Mouse (Mus musculus): ENCODE measurements around the gene Magi1.
A peak's percentile ranks its signal among the peaks of the same experiment; 100 is the strongest.

The Magi1 gene

DNA sequence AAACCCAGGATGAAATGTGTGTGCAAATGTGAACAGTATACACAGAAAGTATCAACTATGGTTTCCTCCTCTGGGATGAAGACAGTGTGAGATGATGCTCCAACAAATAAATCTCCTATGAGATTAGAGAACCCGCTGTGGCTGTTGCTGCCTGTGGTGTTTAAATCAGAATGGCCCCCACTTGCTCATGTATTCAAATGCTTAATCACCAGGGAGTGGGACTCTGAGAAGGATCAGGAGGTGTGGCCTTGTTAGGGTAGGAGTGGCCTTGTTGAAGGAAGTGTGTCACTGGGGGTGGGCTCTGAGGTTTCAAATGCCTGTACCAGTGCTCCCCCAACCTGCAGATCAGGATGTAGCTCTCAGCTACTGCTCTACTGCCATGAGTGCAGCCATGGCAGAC is 410.2 kb downstream of the Magi1 start:
- no peak for DNase-seq

DNA sequence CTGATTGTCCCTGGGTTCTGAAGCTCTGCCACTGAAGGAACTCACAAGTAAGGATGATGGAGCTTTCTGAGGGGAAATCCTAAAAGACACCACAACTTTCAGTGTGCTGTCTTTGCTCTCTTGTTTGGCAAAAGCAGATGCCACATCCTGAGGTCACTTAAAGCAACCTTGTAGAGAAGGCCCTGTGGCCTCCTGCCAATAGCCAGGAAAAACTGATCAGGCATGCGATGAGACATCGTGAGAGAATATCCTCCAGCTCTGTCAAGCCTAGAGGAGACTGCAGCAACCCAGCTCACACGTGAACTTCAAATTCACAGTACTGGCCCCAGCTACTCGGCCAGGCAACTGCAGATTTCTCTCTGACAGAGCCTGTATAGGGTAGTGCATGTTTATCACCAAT is 412.2 kb downstream of the Magi1 start:
- no peak for DNase-seq

DNA sequence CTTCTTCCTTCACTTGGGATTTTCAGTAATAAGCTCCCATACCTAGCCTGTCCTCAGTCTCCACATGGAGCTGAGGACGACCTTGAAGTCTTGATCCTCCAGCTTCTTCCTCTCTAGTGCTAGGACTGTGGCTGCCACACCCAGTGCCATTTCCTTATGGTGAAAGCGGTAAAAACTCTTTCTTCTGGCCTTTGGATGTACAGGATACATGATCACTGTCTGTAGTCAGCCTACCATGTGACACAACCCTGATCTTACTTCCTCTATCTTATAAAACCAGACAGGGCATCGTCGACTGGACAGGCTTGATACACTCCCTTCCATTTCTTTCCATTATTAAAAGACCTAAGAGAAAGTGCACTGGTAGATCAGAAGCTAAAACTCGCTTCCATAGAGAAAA is 413.7 kb downstream of the Magi1 start:
- no peak for DNase-seq

DNA sequence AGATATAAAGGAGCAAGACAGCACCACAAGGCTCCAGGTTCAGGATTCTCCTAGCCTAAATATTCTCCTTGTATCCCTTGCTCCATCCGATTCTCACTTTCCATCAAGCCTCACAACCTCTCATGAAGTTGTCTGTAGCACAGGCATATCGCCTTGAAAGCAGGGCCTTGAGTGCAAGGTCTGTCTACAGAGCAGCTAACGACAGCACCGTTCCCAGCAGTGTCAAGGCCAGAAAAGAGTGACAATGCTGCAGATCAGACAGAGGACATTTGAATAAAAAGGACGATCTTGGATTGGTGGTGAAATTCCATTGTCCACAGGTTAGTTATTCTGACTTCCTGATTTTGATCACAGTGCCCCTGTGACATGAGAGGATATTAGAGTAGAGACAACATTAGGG is 421.5 kb downstream of the Magi1 start:
- no peak for DNase-seq

DNA sequence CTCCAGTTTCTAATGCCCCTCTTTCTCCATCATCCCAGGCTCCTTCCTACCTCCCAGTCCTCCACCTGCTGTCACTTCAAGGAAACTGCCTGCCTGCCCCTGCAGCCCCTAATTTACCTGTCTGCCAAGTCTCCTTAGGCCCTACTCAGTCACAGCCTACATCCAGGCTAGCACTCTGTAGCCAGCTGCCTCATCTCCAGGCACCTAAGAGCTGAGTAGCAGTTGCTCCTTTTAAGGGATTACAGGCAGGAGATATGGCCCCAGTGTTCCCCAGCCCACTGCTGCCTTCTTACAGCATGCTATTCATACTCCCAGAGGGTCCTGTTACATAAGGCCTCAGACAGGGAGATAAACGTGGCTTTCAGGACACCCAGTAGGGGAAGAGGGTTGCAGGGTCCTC is 426.9 kb downstream of the Magi1 start:
- no peak for DNase-seq

DNA sequence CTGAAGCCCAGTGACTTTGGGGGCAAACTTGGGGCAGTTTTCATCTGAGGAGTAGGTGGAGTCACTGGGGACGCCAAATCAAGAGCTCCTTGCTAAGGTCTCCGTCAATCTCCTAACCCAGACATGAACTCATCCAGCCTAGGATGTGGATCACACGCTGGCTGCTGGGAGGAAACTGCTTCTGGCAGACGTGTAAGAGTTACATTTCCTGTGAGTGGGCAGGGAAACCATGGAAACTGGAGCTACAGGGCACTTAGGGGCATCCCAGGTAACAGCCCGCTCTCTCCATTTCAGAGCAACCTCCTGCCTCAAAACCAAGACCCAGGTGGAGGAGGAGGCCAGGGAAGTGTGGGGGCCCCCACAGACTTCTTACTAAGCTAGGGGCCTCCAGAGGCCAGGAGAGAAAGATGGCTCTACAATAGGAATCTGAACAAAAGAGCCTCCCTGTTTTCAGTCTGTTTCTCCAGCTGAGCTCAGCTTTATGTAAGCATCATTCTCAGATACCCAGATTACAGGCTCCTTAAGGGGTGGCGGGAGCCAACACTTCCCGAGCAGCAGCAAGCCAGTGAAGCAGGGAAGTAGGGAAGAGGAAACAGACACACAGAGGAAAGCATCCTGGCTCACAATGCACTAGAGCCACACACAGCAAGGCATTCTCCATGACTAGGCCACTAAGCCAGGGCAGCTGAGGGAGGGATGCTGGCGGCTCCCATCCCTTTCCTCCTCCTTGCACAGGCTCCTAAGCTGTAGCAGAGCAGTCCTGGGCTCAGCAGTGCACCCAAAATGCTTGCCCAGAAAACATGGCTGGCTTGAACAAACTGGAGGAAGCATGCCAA is 427.7 kb downstream of the Magi1 start:
- peak; percentile 30 for DNase-seq

DNA sequence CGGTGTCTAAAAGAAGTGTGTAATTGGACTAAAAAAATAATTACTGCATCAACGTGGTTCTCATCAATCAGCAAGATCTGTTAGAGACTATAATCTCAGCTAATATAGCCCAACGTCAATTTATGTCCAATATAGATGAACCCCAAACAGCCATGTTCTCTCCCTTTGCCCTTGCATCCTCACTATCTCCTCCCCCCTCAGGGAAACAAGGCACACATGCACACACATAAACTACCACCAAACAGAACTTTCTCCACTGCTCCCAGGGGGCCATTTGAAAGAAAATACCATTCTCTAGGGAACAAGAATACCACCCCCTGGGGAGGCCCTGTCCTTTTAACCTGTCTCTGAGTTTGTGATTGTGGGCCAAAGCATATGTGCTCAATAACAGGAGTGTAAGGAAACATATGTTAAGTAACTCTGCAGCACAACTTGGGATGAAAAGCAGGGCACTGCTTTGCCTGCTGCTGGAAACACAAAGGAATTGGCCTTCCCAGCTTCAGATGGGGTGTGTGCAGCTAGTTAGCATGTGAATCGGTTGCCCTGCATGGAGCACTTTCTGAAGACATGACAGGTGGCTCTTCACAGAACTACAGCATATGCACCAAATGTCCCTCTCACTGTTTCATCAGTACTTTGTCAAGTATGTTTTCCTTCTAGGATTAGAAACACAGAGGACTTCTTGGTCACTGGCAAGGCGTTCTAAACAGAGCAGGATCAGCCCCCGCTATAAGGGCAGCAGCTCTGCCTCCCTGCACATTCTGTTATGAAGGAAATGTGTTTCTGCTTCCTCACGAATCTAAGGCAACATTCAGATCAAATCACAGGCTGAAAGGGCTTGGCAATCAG is 434.6 kb downstream of the Magi1 start:
- DNase-seq: no peak

DNA sequence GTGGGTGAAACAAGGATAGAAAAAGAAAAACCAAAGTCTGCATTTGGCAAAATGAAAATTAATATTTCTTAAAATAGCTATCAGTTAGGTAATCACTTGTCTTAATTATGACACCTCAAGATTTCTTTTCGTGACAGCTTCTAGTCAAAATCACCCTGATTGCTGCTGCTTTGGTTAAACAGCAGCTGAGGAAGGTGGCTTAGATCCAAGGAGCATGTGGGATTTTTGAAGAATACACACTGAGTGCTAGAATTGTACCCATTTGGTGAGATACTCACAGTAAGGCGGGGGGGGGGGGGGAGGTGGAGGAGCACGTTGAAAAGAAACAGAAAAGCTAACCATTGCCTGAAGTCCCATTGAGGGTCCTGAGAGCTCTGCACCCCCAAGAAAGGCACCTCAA is 438.2 kb downstream of the Magi1 start:
- DNase-seq: no peak

DNA sequence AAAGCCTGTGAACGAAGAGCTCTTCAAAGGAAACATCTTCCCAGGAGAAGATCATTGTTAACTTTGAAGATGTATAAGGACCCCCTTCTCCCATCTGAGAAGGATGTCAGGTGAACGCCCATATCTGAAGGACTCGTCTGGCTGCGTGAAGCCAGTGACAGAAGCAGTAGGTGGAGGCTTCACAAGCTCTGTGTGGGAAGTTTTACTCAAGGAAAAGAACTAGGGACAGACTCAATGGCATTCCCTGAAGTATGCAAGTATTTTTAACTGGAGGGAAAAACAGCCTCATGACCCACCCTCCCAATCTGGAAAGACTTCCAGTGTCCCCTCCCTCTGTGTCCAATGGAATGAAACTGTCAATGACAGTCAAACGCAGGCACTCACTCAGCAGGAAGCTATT is 438.6 kb downstream of the Magi1 start:
- DNase-seq: no peak

DNA sequence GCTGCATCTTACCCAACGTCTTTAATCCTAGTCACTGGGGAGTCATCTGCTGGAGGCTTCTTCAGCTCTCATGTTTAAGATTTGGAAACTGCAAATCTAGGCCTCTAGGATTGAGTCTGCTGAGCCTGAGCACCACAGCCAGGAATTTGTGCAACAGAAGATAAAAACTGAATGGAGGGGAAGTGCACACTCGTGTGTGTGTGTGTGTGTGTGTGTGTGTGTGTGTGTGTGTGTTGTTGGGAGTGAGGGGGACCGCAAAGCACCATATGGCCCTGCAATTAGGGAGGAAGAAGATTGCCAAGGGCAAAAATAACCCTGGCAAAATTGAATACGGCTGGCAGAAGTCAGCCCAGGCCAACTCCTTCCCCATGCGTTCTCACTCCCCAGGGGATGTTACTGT is 439.1 kb downstream of the Magi1 start:
- DNase-seq: no peak

DNA sequence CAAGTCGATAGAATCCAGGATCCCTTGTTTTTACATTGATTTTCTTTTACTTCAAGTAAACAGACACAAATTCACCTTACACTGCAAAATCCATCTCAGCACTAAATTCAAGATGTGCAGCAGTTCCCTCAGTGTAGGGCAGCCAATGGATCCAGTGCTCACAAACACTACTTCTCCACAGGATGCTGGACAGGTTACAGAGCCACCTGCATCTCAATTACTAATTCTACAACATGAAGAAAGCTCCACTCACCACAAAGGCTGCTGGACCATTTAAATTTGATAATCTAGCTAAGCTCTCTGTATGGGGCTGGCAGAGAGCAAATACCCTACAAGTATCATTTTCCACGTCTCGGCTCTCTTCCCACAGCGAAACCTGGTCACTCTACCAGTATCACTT is 445.3 kb downstream of the Magi1 start:
- no peak for DNase-seq

DNA sequence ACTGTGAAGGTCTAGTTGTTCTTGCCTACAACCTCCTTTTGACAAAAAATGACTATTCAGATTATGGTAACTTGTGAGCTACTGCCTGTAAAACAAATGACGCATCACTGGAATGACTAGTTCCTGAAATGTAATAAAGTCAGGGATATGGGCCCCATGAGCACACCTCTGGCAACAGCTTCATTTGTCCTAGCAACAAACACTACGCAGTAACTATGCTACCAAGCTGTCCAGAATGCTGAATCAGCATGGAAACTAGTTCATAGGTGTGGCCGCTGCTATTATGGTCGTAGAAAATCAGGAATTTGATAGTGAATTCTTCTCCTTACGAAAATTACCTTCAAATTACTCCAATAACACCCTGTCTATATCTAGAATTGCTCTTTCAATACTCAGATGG is 447.1 kb downstream of the Magi1 start:
- no peak for DNase-seq

DNA sequence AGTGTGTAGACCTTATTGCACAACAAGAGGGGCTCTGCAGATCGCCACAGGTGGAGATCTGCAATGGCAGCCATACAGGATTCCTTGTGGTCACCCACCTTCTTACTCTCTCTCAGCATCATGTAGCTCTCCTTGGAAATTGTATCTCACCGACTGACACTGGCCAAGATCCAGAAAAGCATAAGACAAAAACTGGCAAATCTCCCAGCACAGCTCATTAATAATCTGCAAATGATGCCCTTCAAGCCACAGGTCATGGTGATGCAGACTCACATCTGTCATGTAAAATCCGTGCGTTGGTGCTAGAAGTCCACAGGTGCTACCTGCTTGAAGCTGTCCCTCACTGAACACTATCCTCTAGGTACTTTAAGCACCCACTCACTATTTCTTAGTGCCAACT is 448.5 kb downstream of the Magi1 start:
- DNase-seq: no peak

DNA sequence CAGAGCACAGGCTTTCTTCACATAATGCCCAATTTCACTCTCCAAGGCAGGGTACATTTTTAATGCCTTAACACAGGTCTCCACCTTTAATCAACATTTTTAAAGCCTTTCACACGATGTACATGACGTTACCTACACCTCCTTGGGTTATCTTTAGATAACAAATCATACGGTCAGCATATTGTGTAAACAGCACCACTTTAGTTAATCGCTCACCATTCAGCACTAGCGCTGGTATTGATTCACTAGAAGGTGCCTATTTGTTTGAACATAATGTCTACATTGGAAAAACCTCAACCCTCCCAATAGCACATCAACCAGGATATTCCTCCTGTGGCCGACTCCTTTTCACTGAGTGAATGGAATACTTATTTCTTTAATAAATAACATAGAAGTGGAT is 455.5 kb downstream of the Magi1 start:
- DNase-seq: no peak

DNA sequence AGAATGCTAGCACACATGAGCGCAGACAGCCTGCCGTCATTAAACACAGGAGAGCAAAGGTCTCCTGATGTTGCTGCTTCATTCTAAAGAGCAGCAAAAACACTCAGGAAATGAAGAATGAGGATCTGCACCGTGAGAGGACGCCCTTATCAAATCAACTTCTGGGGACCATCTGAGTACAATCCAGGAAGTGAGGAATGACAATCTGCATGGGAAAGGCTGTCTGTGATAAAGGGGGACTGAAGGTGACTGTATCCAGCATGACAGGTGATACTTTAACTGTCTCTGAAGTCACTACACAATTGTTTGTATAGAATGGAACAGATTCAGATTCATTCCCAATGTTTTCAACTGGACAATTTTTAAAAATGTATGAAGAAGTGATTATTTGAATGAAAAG is 456.8 kb downstream of the Magi1 start:
- DNase-seq: no peak

DNA sequence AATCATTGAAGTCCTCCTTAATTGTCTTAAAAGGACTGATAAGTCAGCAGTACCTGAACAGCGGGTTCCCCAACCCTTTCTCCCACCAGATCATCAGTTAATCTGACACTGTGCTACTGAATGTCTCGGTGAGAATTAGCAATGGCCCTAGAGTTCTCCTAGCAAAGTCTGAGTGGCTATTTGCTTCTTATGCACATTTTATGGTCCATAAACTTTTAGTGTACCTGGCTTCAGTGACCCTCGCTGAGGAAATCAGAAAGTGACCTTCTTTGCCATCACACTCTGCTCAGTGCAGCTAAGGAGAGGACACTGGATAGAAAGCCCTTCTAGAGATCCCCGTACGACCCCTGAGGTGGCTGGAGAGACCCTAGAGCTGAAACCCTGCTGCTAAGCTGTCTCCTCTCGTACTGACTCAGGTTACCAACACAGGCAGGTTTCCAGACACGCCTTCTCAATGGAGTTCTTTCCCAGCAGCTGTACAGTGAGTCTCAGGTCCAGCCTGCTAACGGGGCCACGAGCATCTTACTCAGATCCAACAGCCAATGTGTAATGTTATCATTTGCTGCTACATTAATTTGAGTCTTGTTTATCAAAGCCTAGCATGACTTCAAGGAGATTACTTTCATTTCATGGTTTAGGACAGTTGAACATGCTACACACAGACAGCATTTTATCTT is 461.4 kb downstream of the Magi1 start:
- no peak for DNase-seq

DNA sequence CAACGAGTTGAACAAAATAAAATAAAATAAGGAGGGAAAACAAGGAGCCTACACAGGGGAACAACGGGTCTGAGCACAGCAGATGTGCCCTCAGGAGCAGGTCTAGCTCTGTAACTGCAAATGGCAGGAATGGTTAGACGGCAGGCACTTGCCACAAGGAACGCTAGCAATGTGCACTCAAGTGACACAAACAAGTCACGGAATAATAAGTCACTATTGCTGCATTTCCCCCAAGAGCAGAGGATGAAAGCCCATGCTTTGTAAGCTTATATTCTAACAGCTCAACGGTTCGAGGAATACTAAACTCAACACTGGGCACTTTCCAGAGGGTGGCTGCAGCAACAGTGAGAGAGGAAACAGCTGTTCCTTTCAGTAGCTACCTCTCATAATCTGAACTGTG is 462.2 kb downstream of the Magi1 start:
- no peak for DNase-seq

DNA sequence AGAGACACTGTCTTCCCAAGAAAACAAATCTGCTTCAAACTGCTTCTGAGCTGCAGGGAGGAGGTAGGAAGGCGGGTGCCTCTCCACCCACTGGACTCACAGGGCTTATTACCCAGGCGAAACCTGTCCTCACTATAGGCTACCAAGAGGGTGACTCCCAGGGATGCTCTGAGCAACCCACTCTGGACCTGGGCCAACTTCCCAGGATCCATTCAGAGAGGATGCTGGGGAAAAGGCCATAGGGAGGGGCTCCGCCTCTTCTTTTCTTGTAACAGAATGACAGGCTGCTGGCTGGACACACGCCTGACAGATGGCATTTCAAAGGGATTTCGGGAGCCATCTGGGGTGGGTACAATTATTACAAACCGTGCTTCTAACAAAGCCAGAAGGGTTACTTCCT is 463.8 kb downstream of the Magi1 start:
- peak; percentile 61 for DNase-seq

DNA sequence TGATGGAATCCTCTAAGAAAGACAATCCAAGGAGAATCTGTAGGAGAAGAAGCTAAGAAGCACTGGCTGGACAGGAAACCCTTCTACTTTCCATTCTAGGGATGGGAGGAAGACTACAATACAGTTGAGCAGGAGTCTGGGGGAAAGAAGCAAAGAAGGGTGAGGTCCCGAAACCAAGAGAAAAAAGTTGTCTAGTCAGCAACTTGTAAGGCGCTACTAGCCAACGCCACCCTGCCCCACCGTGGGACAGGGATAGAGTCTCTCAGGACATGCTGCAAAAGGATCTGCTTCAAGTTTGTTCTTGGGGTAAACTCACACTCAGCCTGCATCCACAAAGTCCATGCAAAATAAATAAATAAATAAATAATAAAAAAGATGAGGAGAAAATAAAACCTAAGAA is 464.4 kb downstream of the Magi1 start:
- DNase-seq: no peak

DNA sequence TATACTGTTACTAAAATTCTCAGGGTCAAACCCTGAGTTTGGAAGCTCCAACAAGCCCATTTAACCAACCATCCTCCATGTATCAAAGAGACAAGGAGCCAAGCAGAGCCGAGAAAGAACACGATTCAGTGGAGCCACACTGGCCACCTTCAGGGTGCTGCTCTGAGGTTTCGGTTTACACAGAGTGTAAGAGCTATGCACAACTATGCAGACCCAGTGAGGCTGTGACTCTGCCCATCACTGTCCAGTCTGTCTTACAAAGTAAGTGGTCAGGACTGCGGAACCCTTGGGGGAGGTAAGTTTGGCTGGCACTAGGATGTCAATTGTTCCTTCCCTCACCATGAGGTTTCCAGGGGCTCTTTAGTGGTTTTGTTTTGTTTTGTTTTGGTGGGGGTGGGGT is 465.2 kb downstream of the Magi1 start:
- DNase-seq: no peak

DNA sequence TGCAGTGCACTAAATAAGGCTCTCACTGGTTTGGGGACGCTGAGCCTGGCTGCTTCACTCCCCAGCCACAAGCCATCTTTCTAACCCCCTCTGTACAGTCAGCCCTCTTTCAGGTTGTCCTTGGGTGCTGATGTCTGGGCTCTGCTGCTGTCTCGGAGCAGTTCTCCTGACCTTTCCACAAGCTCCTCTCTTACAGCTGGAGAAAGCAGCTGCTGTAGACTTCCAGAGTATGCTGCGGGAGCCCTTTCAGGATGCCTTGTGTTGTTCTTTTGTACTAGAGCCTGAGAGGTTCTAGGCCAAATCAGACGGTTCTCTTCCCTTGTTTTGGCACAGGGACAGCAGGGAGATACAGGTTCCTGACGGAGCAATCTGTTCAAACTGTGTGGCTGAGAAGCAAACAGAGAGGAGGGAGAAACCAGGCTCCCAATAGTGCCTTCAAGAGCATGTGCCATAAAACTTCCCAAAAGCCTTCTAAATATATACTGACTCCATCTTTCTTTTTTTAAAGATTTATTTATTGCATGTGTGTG is 478.2 kb downstream of the Magi1 start:
- DNase-seq: no peak

DNA sequence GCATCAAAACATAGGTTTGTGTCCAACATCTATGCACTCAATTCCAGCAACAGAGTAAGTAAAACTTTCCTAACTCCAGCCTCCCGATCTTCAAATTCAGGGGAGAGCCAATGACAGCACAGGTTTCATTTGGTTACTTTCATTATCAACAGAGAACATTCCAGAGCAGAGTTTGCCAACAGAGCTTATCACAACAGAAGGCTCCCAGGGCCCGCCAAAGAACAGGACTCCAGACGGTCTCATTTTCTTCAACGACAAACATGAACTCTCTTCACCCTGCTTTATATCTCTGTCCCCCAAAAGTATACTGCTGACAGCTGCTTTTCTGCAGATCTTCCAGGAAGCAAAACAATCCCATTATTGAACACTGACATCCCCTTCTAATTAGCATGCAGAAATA is 481.3 kb downstream of the Magi1 start:
- no peak for DNase-seq

DNA sequence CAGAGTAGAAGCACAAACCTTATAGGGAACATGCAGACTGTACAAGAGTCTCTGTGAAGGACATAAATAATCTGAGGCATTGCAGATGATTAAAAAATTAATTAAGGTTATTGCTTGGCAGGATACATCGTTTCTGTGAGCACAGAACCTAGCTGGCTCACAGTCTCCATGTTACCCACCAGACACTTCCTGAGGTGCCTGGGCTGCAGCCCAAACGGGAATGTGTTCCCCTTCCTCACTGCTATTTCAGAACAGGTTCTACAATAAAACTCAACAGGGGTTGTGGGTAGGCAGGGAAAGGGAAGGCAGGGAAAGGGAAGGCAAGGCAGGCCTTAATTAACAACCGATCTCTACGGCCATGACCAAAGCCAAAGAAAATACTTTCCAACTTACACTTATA is 483.3 kb downstream of the Magi1 start:
- no peak for DNase-seq

Data from right cerebral cortex, postnatal 25 days (tissue).